Mouse (Mus musculus) G1E (cell line): Measurements from ENCODE around the gene Mcoln3. TPM values are rescaled to one million over a fixed set of nuclear protein-coding genes. Genes with fewer than 3 reads are reported as not detected.

Experiments used
- ATAC-seq: 2 replicates; pipeline ENCODE4 v1.8.0; 2016; ENCODE audit warnings: mild to moderate bottlenecking; ENCODE audit not compliant: insufficient number of reproducible peaks, poor library complexity, low FRiP score, severe bottlenecking; ENCODE audit errors: extremely low read depth
- DNase-seq: peaks from one replicate; pipeline ENCODE4 v3.0.0; 2012; ENCODE audit warnings: low spot score
- H3K27me3 ChIP-seq: 2 replicates; pipeline ENCODE4 v1.6.1; 2012; ENCODE audit warnings: mild to moderate bottlenecking, low read length, inconsistent platforms; ENCODE audit not compliant: insufficient read depth
- H3K36me3 ChIP-seq: replicated peaks from 2 replicates; pipeline ENCODE3; 2012; ENCODE audit warnings: mild to moderate bottlenecking, inconsistent platforms
- H3K4me1 ChIP-seq: 2 replicates; pipeline ENCODE4 v1.6.1; 2012; ENCODE audit warnings: low read depth, low read length, inconsistent platforms, mixed read lengths; ENCODE audit not compliant: insufficient read depth
- H3K4me3 ChIP-seq: 2 replicates; pipeline ENCODE4 v1.5.1; 2012; ENCODE audit warnings: low read depth, mild to moderate bottlenecking, inconsistent platforms, low read length, moderate library complexity, mixed read lengths
- H3K9me3 ChIP-seq: replicated peaks from 2 replicates; pipeline ENCODE4 v1.6.1; 2012; ENCODE audit warnings: inconsistent platforms
- CTCF ChIP-seq: IDR thresholded peaks from 2 replicates; pipeline ENCODE4 v1.5.1; 2012; ENCODE audit warnings: low read depth, low read length, inconsistent platforms, mixed read lengths
- GATA1 ChIP-seq: IDR thresholded peaks from 2 replicates; pipeline ENCODE4 v1.6.1; 2012; ENCODE audit warnings: borderline replicate concordance, low read length, inconsistent platforms, mixed read lengths
- GATA2 ChIP-seq: IDR thresholded peaks from 2 replicates; pipeline ENCODE4 v1.6.1; 2012; ENCODE audit warnings: low read depth, low read length, inconsistent platforms, borderline replicate concordance
- POLR2AphosphoS5 ChIP-seq: IDR thresholded peaks from 2 replicates; pipeline ENCODE4 v1.6.1; 2012; ENCODE audit warnings: low read depth, low read length, inconsistent platforms; ENCODE audit not compliant: insufficient replicate concordance
- TAL1 ChIP-seq: conservative IDR thresholded peaks from 2 replicates; pipeline ENCODE4 v1.6.1; 2012; ENCODE audit warnings: low read depth, low read length, inconsistent platforms, mixed read lengths
- polyA plus RNA-seq: library from polyadenylated mRNA; stranded (reverse); fragments of >175 nt; gene quantifications from 2 replicates; pipeline ENCODE4 v1.2.3, GENCODE M21; 2012
- total RNA-seq, 2 experiments: library from RNA; stranded (forward) in 1 of 2; stranded (reverse) in 1 of 2; fragments of 200-1000 nt in 1 of 2; fragments of >200 nt in 1 of 2; fragmentation: Nextera tagmentation in 1 of 2; gene quantifications; 2 replicates each; pipeline ENCODE4 v1.2.3; 2014 to 2017

Mcoln3 gene
- total and polyA plus RNA-seq, 3 experiments = not detected

DNA sequence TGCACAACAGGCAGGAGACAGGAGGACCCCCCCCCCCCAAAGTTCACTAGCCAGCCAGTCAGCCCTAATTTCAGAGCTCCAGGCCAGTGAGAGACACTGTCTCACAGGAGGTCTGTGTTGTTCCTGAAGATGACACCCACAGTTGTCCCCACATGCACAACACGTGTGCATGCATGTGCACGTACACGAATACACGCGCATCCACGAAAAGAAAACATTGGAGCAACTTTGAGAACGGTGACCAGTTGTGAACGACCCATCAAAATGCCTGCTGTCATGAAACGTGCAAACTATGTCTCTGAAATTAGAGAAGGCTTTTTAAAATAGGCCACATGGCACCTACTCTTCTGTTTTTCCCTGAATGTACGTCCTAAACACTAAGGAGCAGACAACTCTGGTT lies 34.1 kb downstream of the Mcoln3 start:
- H3K27me3 ChIP-seq = peaks cover 3% of the 10 kb centered on the region; the same call in 1 of the 2 replicates
- no peak for DNase-seq
- TF ChIP-seq CTCF (no peak), GATA2 (no peak)
- ATAC-seq = no peak
- no peaks in the 10 kb centered on the region for H3K36me3 ChIP-seq
- H3K4me1 ChIP-seq = no peaks in the 10 kb centered on the region
- H3K4me3 ChIP-seq = no peak overlapping the region
- H3K9me3 ChIP-seq = no peaks in the 10 kb centered on the region

DNA sequence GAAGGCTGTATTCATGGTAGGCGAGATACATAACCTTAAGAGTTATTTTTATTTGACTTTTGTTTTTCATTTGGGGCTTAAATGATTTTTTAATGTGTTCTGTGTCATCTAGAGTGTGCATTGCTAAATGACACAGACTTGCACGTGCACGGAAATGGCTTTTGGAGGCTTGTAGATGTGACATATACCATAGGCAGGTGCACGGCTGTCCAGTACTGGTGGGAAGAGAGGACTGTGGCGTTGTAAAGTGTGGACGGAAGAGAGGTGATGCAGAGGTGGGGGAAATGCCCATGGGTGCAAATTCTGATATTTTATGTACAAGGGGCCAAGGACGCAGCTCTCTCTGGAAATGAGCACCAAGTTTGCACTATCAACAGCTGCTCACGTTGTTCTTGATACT lies 34.5 kb downstream of the Mcoln3 start:
- Histone ChIP-seq H3K4me1 (no peaks in the 10 kb centered on the region), H3K27me3 (peaks cover 6% of the 10 kb centered on the region; the same call in 1 of the 2 replicates), H3K9me3 (no peaks in the 10 kb centered on the region), H3K4me3 (no peak overlapping the region), H3K36me3 (no peaks in the 10 kb centered on the region)
- ATAC-seq = no peak
- DNase-seq = no peak
- TF ChIP-seq CTCF (no peak), GATA2 (no peak), GATA1 (no peak), TAL1 (no peak), POLR2AphosphoS5 (no peak)

DNA sequence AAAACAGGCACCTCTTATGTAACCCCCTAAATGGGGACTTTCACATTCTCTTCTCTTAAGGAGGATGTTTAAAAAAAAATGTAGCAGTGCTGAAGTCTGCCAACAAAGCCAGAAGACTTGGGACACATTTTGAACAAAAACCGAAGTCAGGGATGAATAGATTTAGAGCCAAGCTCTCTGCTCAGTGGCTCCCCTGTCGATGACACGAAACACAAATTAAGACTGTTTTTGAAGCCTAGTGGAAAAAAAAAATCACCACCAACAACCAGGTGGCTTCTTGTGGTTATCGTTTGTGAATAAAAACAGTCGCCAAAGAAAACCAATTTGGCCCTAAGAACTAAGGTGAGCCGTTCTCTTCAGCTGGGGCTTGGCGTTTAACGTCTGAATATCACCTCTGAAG lies 35.1 kb downstream of the Mcoln3 start:
- no peak for TF ChIP-seq POLR2AphosphoS5
- no peak for TF ChIP-seq GATA2
- no peak for TF ChIP-seq CTCF
- TF ChIP-seq TAL1 = no peak
- TF ChIP-seq GATA1 = no peak
- ATAC-seq = no peak
- H3K9me3 ChIP-seq = no peaks in the 10 kb centered on the region
- H3K36me3 ChIP-seq = no peaks in the 10 kb centered on the region
- DNase-seq = no peak
- H3K27me3 ChIP-seq = peaks cover 10% of the 10 kb centered on the region; the same call in 1 of the 2 replicates
- no peaks in the 10 kb centered on the region for H3K4me1 ChIP-seq
- no peak overlapping the region for H3K4me3 ChIP-seq

DNA sequence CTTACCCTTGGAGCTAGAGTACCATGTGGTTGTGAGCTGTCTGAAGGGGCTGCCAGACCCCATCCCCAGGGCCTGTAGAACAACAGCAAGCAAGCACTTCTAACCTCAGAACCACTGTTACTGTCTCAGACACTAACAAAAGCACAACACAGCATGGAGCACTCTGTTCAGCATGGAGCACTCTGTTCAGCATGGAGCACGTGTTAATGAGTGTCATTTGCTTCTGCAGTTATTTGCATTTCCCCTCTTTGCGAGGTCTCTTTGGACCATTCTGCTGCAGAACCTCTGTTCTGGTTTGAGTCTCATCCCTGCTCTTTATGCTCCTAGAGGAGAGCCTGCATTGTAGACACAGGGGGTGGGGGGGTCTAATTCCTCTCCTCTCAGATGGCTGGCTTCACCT lies 35.7 kb downstream of the Mcoln3 start:
- no peak for DNase-seq
- no peaks in the 10 kb centered on the region for H3K9me3 ChIP-seq
- no peaks in the 10 kb centered on the region for H3K4me1 ChIP-seq
- no peak for ATAC-seq
- TF ChIP-seq GATA2 (no peak), CTCF (no peak), TAL1 (no peak), POLR2AphosphoS5 (no peak), GATA1 (no peak)
- H3K4me3 ChIP-seq = no peak overlapping the region
- H3K27me3 ChIP-seq = peaks cover 10% of the 10 kb centered on the region; the same call in 1 of the 2 replicates
- no peaks in the 10 kb centered on the region for H3K36me3 ChIP-seq

DNA sequence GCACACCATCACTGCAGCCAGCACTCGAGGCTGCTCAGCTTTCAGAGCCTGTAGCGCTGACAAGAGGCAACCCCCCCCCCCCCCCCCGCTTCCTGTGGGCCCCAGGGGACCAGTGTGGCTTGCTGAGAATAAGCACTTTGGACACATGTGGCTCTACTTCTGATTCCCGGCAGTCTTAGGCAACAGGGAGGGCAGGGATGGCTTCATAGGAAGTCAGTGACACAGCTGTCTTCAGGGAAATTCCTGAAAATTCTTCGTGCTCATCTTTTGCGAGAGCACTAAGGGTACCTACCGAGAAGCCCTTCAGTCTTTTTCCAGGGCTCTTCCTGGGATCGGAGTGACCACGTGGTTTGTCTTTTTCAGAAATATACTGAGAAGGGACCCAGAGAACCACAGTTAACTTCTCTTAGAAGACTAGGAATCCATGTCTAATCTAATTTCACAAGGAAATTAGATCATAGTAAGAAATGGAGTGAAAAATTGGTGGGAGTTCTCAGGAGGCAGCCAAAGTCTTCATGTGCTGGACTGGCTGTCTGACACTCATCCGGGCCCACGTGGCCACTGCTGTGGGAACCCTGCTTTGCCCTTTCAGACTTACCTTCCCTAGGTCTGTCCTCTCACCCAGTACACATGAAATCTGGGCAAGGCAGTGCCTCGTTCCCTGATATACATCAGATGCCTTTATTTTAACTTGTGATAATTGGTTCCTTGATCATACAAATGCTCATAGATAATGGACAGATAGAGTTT lies 36.8 kb downstream of the Mcoln3 start:
- no peak for ATAC-seq
- H3K9me3 ChIP-seq = no peaks in the 10 kb centered on the region
- no peak for TF ChIP-seq CTCF
- TF ChIP-seq GATA1 = no peak
- TF ChIP-seq POLR2AphosphoS5 = no peak
- no peak for TF ChIP-seq TAL1
- TF ChIP-seq GATA2 = no peak
- DNase-seq = no peak
- H3K4me1 ChIP-seq = no peaks in the 10 kb centered on the region
- H3K27me3 ChIP-seq = peaks cover 10% of the 10 kb centered on the region; the same call in 1 of the 2 replicates
- no peaks in the 10 kb centered on the region for H3K36me3 ChIP-seq
- H3K4me3 ChIP-seq = no peak overlapping the region

DNA sequence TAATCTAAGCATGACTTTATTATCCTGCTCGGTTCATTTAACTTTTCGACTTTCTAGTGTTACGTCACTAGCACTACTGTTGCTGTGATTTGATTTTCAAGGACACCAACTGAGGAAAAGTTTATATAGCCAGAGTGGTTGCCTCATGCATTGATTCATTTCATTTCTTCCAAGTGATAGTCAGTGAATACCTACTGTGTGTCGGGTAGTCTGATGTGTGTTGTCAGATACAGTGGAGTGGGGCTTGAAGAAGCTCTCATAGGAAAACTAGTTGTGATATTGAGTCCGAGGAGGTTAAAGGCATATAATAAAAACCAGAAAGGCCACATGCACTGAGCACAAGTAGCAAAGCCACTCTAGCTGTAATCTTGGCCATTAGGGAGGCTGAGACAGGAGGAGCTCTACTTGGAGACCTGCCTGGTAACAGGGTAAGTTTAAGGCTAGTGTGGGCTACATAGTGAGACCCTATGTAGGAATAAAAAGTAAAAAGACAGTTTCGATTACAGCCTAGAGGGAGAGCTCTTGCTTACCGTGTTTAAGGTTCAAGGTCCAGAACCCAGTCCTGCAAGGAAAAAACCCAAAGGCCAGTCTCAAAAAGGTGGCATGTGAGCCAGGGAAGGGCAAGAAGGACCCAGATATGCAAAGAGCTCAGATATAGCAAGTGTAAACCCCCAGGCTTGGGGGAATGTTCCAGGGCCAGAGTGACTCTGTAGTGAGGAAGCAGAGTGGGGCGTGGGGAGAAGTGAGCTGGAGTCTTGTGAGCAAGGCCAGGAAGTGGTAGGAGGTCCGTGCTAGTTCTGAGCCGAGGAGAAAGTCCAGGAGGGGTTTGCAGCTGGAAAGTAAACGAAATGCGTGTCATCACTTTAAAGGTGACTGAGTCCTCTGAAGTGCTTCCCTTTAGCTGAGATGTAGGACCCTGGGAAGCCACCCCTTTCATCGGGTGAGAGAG lies 38.7 kb downstream of the Mcoln3 start:
- no peak for DNase-seq
- H3K4me1 ChIP-seq = no peaks in the 10 kb centered on the region
- H3K36me3 ChIP-seq = no peaks in the 10 kb centered on the region
- no peak for ATAC-seq
- H3K27me3 ChIP-seq = peaks cover 7% of the 10 kb centered on the region; the same call in 1 of the 2 replicates
- no peaks in the 10 kb centered on the region for H3K9me3 ChIP-seq
- TF ChIP-seq TAL1 (no peak), POLR2AphosphoS5 (no peak), CTCF (no peak), GATA1 (no peak), GATA2 (no peak)
- H3K4me3 ChIP-seq = no peak overlapping the region
